Mouse (Mus musculus) splenic B cell, adult 2 months (primary cell): ENCODE measurements around the gene Suclg1.

ENCODE experiments used
- DNase-seq: peaks from one replicate; pipeline ENCODE4 v3.0.0-alpha.2; 2011; ENCODE audit warnings: low read depth, low spot score
- H3K27me3 ChIP-seq: 2 replicates; pipeline ENCODE4 v1.6.1; 2012; ENCODE audit warnings: mild to moderate bottlenecking, low read length, moderate library complexity, mixed read lengths; ENCODE audit not compliant: control insufficient read depth, poor library complexity, insufficient read depth, severe bottlenecking
- H3K36me3 ChIP-seq: 2 replicates; pipeline ENCODE4 v1.6.1; 2012; ENCODE audit warnings: mild to moderate bottlenecking, low read length, moderate library complexity, mixed read lengths; ENCODE audit not compliant: control insufficient read depth, poor library complexity, insufficient read depth, severe bottlenecking

Gene Suclg1

DNA sequence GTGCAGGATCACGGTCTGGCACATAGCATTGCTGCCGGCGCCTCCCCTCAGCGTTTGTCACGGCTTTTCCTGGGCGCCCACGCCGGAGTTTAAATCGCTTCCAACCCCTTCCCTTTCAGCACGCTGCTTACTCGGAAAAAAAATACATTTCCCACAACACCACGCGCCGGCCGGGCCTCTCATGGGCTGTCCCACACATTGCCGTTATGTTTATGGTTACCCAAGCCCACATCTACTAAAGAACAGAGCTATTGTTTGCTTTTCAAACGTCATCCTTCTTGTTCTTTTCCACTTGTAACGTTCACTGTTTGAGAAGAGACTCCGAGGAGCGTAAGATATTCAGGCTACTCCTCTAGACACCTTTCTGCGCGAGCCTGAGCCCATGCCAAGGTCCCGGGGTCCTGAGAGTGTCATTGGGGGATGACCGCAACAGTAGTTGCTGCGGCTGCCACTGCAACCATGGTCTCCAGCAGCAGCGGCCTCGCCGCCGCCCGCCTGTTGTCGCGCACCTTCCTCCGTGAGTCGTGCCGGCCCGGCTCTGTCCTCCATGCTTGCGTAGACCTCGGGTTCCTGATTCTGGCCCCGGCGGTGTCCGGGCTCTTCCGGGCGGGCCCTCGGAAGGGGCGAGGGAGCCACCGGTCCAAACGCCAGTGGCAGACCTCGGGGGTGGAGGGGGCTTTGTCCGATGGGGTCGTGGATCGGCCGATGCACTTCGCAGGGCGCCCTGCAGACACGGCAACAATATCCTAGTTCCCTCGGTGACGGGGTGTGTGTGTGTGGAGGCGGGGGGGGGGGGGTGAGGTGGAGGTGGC is at the start of gene Suclg1:
Gene Suclg1 (plus strand): TSS at position 146 of the 812 bp plus-strand sequence.
- Histone ChIP-seq H3K36me3 (no peaks in the 10 kb centered on the region), H3K27me3 (no peaks in the 10 kb centered on the region)
- peak; percentile 91 for DNase-seq

DNA sequence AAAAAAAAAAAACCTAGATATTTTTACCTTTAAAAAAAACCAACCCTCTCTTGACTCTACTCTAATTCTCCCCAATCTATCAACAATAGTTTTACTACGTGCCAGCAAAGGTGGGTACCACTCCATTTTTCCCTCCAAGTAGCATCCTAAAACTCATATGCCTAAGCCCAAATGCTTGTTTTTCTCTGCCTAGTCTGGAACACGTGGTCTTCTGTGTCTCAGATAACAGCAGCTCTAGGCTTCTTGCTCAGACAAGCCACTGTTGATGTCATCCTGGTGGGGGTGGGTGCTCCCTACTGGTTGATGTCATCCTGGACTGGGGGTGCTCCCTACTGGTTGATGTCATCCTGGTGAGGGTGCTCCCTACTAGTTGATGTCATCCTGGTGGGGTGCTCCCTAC is 44.5 kb upstream of the Suclg1 start:
- Histone ChIP-seq H3K27me3 (no peaks in the 10 kb centered on the region), H3K36me3 (no peaks in the 10 kb centered on the region)
- DNase-seq, result no peak

DNA sequence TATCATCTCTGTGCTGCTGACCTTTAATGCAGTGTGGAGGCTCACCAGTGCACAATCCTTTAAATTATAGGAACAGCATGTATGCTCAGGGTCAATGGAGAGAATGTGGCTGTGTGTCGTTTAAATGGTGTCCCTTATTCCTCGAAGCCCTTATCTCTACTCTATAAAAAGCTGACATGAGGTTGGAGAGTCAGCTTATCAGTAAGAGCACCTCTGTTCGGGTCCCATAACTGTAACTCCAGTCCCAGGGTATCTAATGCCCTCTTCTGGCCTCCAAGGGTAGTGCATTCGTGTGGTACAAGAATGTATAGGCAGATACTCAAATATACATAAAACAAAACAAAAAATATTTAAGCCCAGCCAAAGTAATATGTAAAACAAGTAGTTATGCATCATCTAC is 43.2 kb upstream of the Suclg1 start:
- DNase-seq, result peak; percentile 23
- no peaks in the 10 kb centered on the region for H3K27me3 ChIP-seq
- H3K36me3 ChIP-seq, result no peaks in the 10 kb centered on the region

DNA sequence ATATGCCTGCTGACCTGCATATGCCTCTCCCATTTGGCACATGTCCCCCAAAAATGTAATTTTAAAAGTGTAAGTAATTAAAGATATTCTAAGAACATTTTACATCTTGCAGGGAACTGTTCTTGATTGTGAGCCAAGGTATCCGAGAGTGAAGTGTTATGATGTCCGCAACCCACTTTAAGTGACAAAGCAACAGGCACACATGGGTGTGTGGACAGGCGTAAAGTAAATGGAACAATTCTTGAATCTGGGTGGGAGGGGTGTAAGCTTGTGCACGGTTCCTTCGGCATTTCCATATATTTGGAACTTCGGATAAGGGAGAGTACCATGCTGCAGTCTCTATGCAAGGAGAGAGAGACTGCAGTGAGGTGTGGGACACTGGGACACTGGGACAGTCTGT is 38.6 kb upstream of the Suclg1 start:
- H3K27me3 ChIP-seq, result no peaks in the 10 kb centered on the region
- no peak for DNase-seq
- no peaks in the 10 kb centered on the region for H3K36me3 ChIP-seq

DNA sequence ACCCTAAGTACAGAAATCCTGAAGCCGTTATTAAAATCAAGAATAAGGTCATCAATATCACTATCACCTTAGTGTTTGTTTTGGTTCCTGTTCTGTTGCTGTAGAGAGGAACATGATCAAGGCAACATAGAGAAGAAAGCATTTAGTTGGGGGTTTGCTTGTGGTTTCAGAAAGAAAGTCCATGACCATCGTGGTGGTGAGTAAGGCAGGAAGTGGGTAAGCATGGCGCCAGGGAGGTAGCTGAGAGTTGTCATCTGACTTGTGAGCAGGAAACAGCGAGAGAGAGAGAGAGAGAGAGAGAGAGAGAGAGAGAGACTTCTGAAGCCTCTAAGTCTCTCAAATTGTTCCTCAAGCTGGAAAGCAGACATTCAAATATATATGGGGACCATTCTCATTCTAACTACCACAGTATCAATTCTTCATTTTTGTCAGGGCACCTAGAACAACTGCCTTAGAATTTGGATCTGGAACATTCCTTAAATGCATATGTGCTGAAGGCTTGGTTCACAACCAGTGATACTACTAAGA is 37.7 kb upstream of the Suclg1 start:
- no peaks in the 10 kb centered on the region for H3K27me3 ChIP-seq
- peak; percentile 83 for DNase-seq
- H3K36me3 ChIP-seq, result no peaks in the 10 kb centered on the region

DNA sequence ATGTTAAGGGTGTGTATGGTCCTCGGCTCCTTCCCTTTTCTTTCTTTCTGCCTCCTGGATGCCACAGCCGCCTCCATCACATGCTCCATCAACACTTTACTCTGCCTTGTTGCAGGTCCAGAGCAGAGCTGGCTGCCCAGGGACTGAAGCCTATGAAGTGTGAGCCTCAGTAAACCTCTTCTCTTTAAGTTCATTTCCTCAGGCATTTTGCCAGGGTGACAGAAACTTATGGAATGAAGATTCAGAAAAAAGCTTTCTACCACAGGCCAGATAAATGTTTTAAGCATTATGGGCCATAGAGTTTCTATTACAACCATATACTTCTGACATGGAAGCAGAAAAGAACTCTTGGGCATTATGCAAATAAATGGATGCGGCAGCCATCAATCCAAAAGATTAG is 37.1 kb upstream of the Suclg1 start:
- DNase-seq, result no peak
- no peaks in the 10 kb centered on the region for H3K27me3 ChIP-seq
- no peaks in the 10 kb centered on the region for H3K36me3 ChIP-seq

DNA sequence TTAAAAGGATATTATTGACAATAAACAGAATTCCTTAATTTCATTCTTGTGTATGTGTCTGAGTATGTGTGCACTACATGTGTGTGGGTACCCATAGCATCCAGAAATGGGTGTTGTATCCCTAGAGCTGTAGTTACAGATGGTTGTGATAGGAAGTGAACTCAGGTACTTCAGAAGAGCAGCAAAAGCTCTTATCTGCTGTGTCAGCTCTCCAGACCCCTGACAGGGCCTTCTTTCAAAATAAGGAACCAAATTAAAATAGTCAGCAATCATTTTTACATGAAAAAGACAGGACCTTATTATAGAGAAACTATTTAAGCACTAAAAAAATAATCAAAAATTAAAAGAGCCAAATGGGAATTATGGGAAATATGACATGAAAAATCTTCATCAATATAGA is 36.6 kb upstream of the Suclg1 start:
- no peak for DNase-seq
- H3K27me3 ChIP-seq, result no peaks in the 10 kb centered on the region

DNA sequence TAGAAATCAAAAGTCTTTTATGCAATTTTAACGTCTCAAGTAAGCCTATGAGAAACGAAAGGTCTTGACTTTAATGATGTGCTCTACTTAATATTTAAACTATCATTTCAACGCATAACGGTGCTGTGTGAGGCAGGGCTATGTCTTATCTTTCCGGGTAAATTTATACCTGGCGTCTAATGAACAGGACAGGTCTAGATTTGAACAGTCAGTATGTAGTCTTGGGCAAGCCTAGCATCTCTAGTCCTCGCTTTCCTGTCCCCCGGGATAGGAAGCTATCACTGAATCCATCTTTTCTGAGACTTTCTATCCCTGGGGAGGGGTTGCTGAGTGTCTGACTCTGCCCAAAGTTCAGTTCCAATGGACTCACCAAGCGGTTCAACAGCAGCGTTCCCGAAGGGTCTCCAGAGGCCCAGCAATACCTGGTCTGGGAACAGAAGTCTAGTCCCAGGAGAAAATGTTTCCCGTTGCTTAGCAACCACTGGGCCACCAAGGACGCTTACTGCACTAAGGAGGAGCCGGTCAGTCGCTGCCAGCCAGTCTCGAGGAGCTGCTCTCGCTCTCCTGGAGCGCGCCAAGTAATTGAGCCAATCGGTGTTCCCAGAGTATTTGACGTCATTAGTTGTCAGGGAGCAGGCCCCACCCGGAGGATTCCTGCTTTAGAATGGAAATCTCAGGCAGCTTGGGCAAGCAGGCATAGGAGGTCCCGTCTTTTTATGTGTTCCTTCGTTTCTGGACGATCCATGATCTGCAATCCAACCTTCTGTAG is 26.8 kb upstream of the Suclg1 start, which contains the start of gene Dnah6:
Gene Dnah6 (minus strand): TSS at position 463 of the 769 bp plus-strand sequence.
- no peaks in the 10 kb centered on the region for H3K36me3 ChIP-seq
- peak; percentile 89 for DNase-seq
- no peaks in the 10 kb centered on the region; the same call in 1 of the 2 replicates for H3K27me3 ChIP-seq

More for the DNA sequence above, 36.6 kb upstream of the Suclg1 start:
- no peaks in the 10 kb centered on the region for H3K36me3 ChIP-seq

DNA sequence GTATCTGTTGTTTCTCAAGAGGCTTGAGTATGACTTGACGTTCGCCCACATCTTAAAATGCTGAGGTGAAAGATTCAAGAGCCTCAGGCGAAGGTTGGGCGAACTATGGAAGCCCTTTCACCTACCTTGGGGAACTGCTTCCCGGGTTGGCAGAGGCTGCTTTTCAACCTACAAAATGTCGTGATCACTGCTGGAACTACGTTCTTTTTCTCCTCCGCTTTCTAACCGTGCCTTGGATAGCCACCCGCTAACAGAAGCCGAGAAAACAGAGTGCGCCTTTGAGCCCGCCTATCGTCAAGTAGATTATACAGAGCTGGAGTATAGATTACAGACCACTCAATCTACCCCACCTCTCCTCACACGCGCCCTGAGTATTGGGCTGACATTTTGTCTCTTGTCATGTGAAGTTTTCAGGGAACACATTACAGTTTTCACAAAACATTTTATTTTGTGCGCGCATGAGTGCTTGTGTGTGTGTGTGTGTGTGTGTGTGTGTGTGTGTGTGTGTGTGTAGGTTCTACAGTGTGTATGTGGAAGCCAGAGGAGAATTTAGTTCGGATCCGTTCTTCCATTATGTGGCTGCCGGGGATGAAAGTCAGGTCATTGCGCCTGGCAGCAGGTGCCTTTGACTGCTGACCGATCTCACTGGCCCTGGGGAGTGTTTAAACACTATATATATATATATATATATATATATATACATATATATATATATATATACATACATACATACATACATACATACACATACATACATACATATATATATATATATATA is 26.0 kb upstream of the Suclg1 start:
- no peaks in the 10 kb centered on the region for H3K36me3 ChIP-seq
- no peaks in the 10 kb centered on the region; the same call in 1 of the 2 replicates for H3K27me3 ChIP-seq
- DNase-seq, result peak; percentile 50

DNA sequence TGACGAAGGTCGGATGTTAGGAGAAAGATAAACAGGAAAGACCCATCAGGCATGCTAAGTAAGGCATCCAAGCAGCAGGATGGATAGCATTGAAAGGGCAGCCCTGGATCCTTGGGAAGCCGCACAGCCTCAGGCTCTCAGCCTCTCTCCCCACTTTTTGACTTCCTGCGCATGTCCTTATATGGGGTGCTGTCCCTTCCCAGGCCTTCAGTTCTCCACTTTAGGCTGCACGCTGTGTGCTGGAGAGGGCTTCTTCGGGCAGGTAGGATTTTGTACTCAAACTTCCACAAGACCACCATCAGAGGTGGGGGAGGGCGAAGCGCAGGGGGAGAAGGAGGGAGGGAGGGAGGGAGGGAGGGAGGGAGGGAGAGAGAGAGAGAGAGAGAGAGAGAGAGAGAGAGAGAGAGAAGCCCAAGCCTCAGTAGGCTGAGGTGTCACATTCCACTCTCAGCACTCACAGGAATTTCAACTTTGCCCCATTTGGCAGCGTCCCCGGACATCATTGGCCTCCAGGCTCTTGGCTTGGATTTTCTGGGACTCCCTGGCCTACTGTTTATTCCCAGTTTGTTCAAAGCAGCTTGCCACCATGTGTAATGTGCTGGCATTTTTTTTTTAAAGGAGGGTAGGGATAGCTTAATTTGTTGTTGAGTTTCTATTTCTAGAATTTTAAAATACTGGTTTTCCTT is 25.2 kb upstream of the Suclg1 start:
- Histone ChIP-seq H3K27me3 (no peaks in the 10 kb centered on the region; the same call in 1 of the 2 replicates), H3K36me3 (no peaks in the 10 kb centered on the region)
- no peak for DNase-seq

DNA sequence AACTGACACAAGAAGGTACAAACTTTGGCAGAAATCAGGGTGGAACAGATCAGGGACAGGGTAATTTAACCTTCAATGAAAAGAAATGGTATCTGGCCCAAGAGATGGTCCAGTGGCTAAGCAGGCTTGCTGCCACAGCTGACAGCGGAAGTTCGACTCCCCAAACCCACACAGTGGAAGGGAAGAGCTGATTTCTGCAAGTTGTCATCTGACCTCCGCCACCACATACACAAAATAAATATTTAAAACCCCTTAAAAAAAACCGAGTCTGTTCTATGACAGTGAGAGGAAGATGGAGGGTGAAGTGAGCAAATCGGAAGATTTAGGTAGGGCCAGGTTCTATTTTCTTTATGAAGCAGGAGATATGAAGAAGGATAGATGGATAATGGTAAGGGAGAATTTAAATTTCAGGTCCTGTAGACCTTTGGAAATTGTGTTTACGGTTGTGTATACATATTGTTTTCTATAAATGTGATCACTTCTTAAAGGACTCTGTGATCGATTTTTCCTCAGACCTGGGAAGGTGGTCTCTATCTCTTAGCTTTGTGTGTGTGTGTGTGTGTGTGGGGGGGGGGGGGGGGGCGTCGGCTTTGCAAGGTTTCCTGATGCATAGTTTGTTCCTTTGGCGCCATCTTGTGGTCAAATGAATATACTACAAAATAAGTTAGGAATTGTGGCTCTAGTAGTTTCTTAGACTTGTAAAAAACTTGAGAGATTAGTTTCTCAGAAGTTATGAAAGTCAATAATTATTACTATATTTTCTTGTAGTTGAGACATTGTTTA is 20.6 kb upstream of the Suclg1 start:
- DNase-seq, result peak; percentile 83
- Histone ChIP-seq H3K27me3 (no peaks in the 10 kb centered on the region; the same call in 1 of the 2 replicates), H3K36me3 (no peaks in the 10 kb centered on the region)

DNA sequence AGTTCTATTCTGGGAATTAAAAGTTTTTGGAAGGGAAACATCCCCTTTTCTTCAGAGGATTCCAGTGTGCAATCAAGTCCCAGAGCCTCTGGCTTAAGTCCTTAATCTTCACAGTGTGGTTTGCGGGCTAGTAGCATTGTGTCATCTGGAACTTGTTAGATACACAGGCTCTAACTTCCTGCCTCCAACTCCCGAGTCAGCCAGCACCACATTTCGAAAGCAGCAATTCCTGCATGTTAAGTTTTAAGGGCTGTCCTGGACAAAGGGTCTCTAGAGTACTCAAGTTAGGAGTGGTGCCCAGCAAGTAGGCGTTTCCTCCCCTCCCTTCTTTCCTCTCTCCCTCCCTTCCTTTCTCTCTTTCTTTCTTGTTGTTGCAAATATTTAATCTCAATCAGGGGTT is 19.8 kb upstream of the Suclg1 start:
- Histone ChIP-seq H3K27me3 (no peaks in the 10 kb centered on the region; the same call in 1 of the 2 replicates), H3K36me3 (no peaks in the 10 kb centered on the region)
- no peak for DNase-seq

DNA sequence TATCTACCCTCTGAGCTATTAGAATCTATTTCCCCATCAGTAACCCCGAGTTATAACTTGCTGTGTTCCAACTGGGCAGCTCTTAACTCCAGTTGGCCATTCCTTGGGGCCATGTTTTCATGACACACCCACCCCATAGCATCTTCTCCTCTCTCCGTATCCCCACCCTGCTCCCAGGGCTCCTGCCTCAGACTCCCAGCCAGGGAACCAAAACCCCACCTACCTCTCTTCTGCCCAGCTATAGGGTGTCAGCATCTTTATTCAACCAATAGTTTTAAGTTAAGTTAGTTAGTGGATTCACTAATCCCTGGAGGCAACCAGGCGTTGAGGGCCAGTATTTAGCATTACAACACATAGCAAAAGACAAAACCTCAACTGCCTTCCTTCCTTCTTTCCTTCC is 19.3 kb upstream of the Suclg1 start:
- DNase-seq, result no peak
- H3K27me3 ChIP-seq, result no peaks in the 10 kb centered on the region; the same call in 1 of the 2 replicates
- no peaks in the 10 kb centered on the region for H3K36me3 ChIP-seq
